Mouse (Mus musculus) neural tube, embryonic 11.5 days (tissue): ENCODE results near the gene Mad1l1. TPM values are rescaled to one million over a fixed set of nuclear protein-coding genes. Genes with fewer than 3 reads are reported as not detected.

ENCODE experiments used
- ATAC-seq: fragments of 200-750 bp; cut with Nextera tagmentation; 2 replicates; pipeline ENCODE4 v1.8.0; 2017; ENCODE audit warnings: moderate number of reproducible peaks, mild to moderate bottlenecking, moderate TSS enrichment, moderate library complexity; ENCODE audit not compliant: insufficient read depth, low FRiP score, low TSS enrichment
- DNase-seq: peaks from one replicate; pipeline ENCODE4 v3.0.0-alpha.2; 2015; ENCODE audit warnings: low spot score
- H3K27ac ChIP-seq: fragments of 300-500 bp; sonication (generic); 2 replicates; pipeline ENCODE4 v1.5.1; 2014; ENCODE audit warnings: low read depth, mild to moderate bottlenecking, low read length
- H3K27me3 ChIP-seq: fragments of 300-500 bp; sonication (generic); 2 replicates; pipeline ENCODE4 v1.6.1; 2014; ENCODE audit warnings: mild to moderate bottlenecking, low read length, mixed read lengths; ENCODE audit not compliant: control insufficient read depth, insufficient read depth
- H3K36me3 ChIP-seq: fragments of 300-500 bp; sonication (generic); 2 replicates; pipeline ENCODE4 v1.6.1; 2014; ENCODE audit warnings: mild to moderate bottlenecking, low read length, moderate library complexity, mixed read lengths; ENCODE audit not compliant: control insufficient read depth, insufficient read depth
- H3K4me1 ChIP-seq: fragments of 300-500 bp; sonication (generic); 2 replicates; pipeline ENCODE4 v1.6.1; 2014; ENCODE audit warnings: low read length, mixed read lengths; ENCODE audit not compliant: control insufficient read depth, insufficient read depth
- H3K4me2 ChIP-seq: fragments of 300-500 bp; sonication (generic); 2 replicates; pipeline ENCODE4 v1.6.1; 2014; ENCODE audit warnings: low read depth, mild to moderate bottlenecking, moderate library complexity
- H3K4me3 ChIP-seq: fragments of 300-500 bp; sonication (generic); 2 replicates; pipeline ENCODE4 v1.5.1; 2014; ENCODE audit warnings: low read depth, low read length
- H3K9ac ChIP-seq: fragments of 300-500 bp; sonication (generic); 2 replicates; pipeline ENCODE4 v1.6.1; 2014; ENCODE audit warnings: mild to moderate bottlenecking, low read length
- H3K9me3 ChIP-seq: fragments of 300-500 bp; sonication (generic); 2 replicates; pipeline ENCODE4 v1.6.1; 2016; ENCODE audit warnings: low read length; ENCODE audit not compliant: control insufficient read depth
- WGBS: fragments of 180-500 bp; shearing (Covaris S2); extraction: QIAGEN DNeasy Blood & Tissue Kit; methylation state at CpG from one replicate; pipeline ENCODE4 v1.1.7; 2014; 5-methylcytosine and 5-hydroxymethylcytosine counted together
- polyA plus RNA-seq: library from polyadenylated mRNA; unstranded; fragments of >200 nt; fragmentation: Nextera tagmentation; extraction: Ambion mirVana; gene quantifications from 2 replicates; pipeline ENCODE4 v1.2.1, GENCODE M21; 2014

The Mad1l1 gene
- polyA plus RNA-seq, 1 experiment from 2014 or later = 51.9 TPM

DNA sequence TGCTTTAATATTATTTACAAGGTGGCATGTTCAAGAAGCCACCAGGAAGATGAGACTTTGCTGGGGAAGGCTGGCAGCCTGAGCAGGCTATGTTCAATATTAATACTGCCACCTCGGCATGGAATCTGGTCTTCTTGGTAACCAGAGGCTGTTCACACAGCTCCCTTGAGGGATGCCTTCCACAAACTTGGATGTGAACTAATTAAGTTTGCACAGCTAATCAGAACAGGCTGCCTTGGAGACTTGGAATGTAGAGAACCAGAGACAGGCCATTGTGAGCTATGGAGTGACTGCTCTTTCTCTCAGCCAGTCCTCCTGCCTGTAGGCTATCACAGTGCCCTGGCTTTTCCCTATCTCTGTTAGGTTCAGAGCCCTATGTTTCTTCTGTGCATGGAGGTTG, 278.4 kb downstream of the Mad1l1 start:
- ATAC-seq = no peak

DNA sequence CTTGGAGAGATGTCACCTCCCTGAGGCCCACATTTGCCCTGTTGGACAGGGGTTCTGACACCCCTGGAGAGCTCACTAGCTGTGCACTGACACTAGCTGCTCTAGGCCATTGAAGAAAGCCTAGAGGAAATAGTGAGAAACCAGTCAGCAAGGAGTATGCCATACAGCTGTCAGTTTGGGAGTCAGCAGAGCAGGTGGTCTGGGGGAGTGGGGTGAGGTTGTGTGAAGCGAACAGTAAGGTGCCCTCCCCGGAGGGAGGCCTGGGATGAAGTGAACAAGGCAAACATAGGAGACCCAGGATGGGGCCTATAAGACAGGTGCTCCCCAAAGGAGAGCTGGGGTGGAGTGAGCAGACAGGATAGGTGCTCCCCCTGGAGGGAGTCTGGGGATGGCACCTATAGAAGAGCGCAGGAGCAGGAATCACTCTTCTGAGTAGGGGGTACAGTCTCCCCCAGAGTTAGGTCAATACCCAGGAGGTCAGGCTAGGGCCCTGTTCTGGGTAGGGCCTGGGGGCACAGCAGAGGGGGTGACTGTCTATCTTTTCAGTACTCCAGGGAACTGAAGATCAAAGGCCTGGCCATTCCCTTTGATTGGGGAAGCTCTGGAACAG, 279.2 kb downstream of the Mad1l1 start:
- Histone ChIP-seq H3K27ac (no peak overlapping the region), H3K4me3 (no peak overlapping the region), H3K4me1 (no peaks in the 10 kb centered on the region), H3K9me3 (no peaks in the 10 kb centered on the region), H3K9ac (no peak overlapping the region), H3K27me3 (no peaks in the 10 kb centered on the region), H3K4me2 (no peak overlapping the region), H3K36me3 (no peaks in the 10 kb centered on the region)
- no peak for ATAC-seq
- no peak for DNase-seq
- 69% methylated on average over 3 of the region's 3 CpGs for WGBS

More for the DNA sequence above, 278.4 kb downstream of the Mad1l1 start:
- Histone ChIP-seq H3K4me1 (no peaks in the 10 kb centered on the region), H3K9ac (no peak overlapping the region), H3K27ac (no peak overlapping the region), H3K4me3 (no peak overlapping the region), H3K36me3 (no peaks in the 10 kb centered on the region), H3K27me3 (no peaks in the 10 kb centered on the region), H3K9me3 (no peaks in the 10 kb centered on the region), H3K4me2 (no peak overlapping the region)
- WGBS = 72% methylated on average over 1 of the region's 1 CpGs
- no peak for DNase-seq

DNA sequence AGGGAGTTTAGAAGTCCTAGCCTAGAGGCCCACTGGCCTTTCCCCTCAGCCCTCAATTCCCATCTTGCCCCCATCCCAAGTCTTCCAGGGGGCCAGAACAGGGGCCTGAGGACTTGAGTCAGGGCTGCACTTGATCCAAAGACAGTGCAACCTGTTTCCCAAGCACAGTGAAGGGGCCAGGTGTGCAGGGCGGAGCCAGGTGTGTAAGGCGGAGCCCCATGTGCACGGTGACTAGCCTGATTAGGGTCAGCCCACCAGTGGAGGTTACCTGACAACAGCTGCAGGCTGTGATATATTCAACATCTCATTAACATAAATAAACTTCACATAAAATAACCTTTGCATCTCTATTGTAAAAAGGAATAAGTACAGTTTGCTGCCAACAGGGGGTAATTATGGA, 280.3 kb downstream of the Mad1l1 start:
- no peak for DNase-seq

DNA sequence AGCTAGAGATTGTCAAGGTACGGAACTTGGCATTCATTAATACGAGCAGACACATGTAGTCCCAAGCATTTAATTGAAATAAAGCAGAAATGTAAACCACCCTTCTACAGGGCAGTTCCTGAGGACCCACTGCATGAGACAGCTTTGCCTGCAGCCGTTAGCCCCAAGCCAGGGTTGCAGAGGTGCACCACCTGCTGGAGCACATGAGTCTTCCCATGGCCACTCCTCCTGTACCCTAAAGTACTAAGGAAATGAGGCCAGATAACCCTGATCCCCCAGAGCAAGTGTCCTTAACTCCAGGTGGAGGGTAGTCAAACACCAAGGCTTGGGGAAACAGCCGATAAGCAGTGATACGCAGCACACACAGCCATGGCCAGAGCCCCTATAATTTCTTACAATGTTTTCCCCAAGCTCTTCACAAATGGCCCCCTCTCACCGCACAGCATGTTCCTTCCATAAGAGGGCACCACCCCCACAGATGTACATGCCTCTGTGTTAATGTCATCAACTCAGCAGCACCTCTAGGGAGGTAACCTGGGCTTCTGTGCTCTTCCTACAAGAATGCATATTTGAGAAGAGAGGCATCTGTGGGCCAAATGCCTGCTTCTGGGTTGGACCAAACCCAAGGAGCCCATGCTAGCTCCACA, 283.6 kb downstream of the Mad1l1 start:
- 92% methylated on average over 6 of the region's 6 CpGs for WGBS
- H3K27ac ChIP-seq = no peak overlapping the region
- H3K4me2 ChIP-seq = no peak overlapping the region
- H3K9me3 ChIP-seq = no peaks in the 10 kb centered on the region
- no peaks in the 10 kb centered on the region for H3K36me3 ChIP-seq
- H3K4me1 ChIP-seq = no peaks in the 10 kb centered on the region
- DNase-seq (no peak), ATAC-seq (no peak)
- no peak overlapping the region for H3K9ac ChIP-seq
- no peak overlapping the region for H3K4me3 ChIP-seq
- H3K27me3 ChIP-seq = no peaks in the 10 kb centered on the region

More for the DNA sequence above, 280.3 kb downstream of the Mad1l1 start:
- H3K27me3 ChIP-seq = no peaks in the 10 kb centered on the region
- no peak overlapping the region for H3K9ac ChIP-seq
- no peak overlapping the region for H3K4me2 ChIP-seq
- no peaks in the 10 kb centered on the region for H3K9me3 ChIP-seq
- H3K4me1 ChIP-seq = no peaks in the 10 kb centered on the region
- ATAC-seq = no peak
- H3K27ac ChIP-seq = no peak overlapping the region
- no peaks in the 10 kb centered on the region for H3K36me3 ChIP-seq
- WGBS = 93% methylated on average over 3 of the region's 3 CpGs
- no peak overlapping the region for H3K4me3 ChIP-seq

DNA sequence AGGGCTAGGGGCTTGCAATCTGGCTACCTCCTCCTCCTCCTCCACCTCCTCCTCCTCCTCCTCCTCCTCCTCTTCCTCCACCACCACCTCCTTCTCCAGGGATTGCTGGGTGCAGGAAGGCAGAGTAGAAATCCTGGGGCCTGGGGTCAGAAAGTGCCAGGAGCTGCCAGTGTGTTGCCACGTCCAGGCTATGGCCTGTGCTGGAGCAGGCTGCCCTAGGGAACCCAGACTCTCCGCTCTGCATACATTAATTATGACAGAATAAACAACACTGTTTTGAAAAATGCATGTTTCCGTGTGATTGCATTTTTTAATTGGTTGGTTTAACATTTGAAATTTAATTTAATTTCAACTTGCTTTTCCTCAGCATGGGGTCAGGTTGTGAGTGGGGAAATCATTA, 285.7 kb downstream of the Mad1l1 start:
- no peak overlapping the region for H3K27ac ChIP-seq

DNA sequence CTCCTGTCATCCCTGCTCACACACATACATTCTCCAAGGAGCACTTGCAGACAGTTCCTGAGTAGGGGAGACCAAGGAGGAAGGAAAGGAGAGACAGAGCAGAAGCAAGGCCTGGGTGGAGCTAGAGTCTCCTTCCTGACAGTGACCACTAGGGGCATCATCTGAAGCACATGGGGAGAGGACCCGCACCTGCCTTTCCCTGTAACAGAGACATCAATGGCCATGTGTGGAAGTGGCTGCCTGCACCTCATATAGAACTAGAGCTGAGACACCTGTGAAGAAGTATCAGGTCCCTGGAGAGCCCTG, 286.4 kb downstream of the Mad1l1 start:
- Histone ChIP-seq H3K36me3 (no peaks in the 10 kb centered on the region), H3K27me3 (no peaks in the 10 kb centered on the region), H3K9me3 (no peaks in the 10 kb centered on the region), H3K9ac (no peak overlapping the region), H3K4me3 (no peak overlapping the region), H3K4me2 (no peak overlapping the region), H3K27ac (no peak overlapping the region), H3K4me1 (no peaks in the 10 kb centered on the region)
- WGBS = 61% methylated on average over 1 of the region's 1 CpGs
- no peak for ATAC-seq
- DNase-seq = no peak

More for the DNA sequence above, 285.7 kb downstream of the Mad1l1 start:
- Histone ChIP-seq H3K27me3 (no peaks in the 10 kb centered on the region), H3K4me3 (no peak overlapping the region), H3K9ac (no peak overlapping the region), H3K36me3 (no peaks in the 10 kb centered on the region), H3K4me2 (no peak overlapping the region), H3K4me1 (no peaks in the 10 kb centered on the region), H3K9me3 (no peaks in the 10 kb centered on the region)
- ATAC-seq = no peak
- no peak for DNase-seq
- WGBS = 79% methylated on average over 3 of the region's 3 CpGs

DNA sequence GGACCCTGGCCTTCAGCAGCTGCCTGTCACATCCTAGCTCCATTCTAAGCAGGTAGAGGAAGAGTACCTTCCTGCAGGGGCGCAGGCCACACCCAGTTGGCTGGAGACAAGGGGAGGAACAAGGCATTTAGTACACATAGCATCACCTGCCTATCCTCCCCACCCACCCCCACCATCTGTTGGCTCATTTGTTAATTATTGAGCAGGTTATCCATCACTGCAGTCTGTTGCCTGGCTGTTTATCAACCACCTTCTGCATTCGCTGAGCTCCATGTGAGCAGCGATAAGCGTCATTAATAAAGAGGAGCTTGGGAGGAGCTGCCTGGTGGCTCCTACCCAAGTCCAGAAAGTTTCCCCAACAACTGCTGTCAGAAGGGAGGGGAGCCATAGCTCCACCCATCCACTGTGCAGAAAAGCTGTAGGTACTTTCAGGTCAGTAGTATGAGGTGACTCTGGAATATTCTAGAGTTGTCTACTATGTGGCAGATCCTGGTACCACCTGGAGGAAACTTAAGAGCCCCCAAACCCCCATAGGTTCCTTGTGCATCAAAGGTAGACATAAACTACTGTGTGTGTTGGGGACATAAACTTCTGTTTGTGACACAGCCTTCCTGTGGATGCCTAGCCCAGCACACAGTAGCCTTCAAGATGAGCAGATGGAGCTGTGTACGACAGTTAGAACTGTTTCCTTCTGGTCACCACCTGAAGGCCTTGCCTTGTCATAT, 286.9 kb downstream of the Mad1l1 start:
- Histone ChIP-seq H3K36me3 (no peaks in the 10 kb centered on the region), H3K9me3 (no peaks in the 10 kb centered on the region), H3K27me3 (no peaks in the 10 kb centered on the region), H3K4me2 (no peak overlapping the region), H3K4me3 (no peak overlapping the region), H3K9ac (no peak overlapping the region), H3K27ac (no peak overlapping the region), H3K4me1 (no peaks in the 10 kb centered on the region)
- 93% methylated on average over 5 of the region's 5 CpGs for WGBS
- DNase-seq = no peak
- no peak for ATAC-seq

DNA sequence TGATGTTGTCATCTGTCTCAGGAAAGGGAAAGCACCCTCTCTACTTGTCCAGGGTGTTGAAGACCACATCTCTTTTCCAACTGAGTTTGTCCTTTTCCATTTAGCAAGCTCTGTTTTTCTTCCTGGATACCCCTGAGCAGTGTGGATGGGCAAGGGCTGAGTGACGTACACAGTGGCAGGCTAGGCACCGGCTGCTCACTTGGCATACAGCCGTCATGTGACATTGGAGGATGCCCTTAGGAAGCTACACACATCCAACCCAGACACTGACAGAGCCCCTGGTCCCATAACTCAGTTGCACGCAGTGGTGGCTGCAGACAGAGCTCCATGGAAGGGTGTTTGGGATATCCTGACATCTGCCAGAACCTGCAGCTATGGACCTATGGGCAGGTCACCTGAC, 295.0 kb downstream of the Mad1l1 start:
- no peaks in the 10 kb centered on the region for H3K36me3 ChIP-seq
- H3K27ac ChIP-seq = no peak overlapping the region
- ATAC-seq (no peak), DNase-seq (no peak)
- H3K4me2 ChIP-seq = no peak overlapping the region
- H3K9me3 ChIP-seq = no peaks in the 10 kb centered on the region
- WGBS = 90% methylated on average over 4 of the region's 4 CpGs
- H3K4me3 ChIP-seq = no peak overlapping the region
- H3K4me1 ChIP-seq = peaks cover 9% of the 10 kb centered on the region
- no peak overlapping the region for H3K9ac ChIP-seq
- no peaks in the 10 kb centered on the region for H3K27me3 ChIP-seq

DNA sequence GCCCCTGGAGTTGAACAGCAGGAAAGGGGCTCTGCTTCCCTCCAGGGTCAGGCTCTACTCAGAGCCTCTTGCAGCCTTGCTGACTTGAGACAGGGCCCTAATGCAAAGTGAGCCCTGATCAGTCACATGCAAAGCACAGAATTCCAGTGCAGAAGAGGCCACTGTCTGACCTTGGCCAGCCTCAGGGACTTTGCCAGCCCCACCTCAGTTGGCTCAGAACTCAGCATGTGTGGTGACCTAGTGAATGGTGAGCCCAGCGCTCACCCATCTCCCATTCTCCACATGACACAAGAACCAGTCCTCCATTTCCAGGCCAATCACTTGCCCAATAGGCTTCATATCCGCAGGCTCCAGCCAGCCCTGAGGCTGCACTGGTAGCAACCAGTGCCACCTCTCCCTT, 296.1 kb downstream of the Mad1l1 start:
- Histone ChIP-seq H3K4me3 (no peak overlapping the region), H3K4me1 (peaks cover 9% of the 10 kb centered on the region), H3K27me3 (no peaks in the 10 kb centered on the region), H3K9ac (no peak overlapping the region), H3K4me2 (no peak overlapping the region), H3K36me3 (no peaks in the 10 kb centered on the region), H3K9me3 (no peaks in the 10 kb centered on the region), H3K27ac (no peak overlapping the region)
- 98% methylated on average over 2 of the region's 2 CpGs for WGBS
- ATAC-seq (no peak), DNase-seq (no peak)
